Mouse (Mus musculus) testis, postnatal 14 days (tissue): ENCODE results near the gene Pcdh8.

Experiments used
- DNase-seq: peaks from one replicate; pipeline ENCODE4 v3.0.0; 2021; ENCODE audit warnings: low spot score

Pcdh8 gene

GRCm38 (mm10) chr14:79771094-79771535 is at the start of gene Pcdh8:
TSS of gene Pcdh8 (minus strand) at chr14:79771312.
- DNase-seq: peak; percentile 82

- DNase-seq: no peak
Observed at GRCm38 (mm10) chr14:79814709-79815108, 43.6 kb upstream of the Pcdh8 start.

- DNase-seq: no peak
Observed at GRCm38 (mm10) chr14:79814084-79814483, 43.0 kb upstream of the Pcdh8 start.

GRCm38 (mm10) chr14:79793179-79793578 is 22.1 kb upstream of the Pcdh8 start:
- no peak for DNase-seq

- no peak for DNase-seq
Observed at GRCm38 (mm10) chr14:79789535-79789934, 18.4 kb upstream of the Pcdh8 start.

- DNase-seq: no peak
Observed at GRCm38 (mm10) chr14:79788656-79789204, 17.6 kb upstream of the Pcdh8 start.

- no peak for DNase-seq
Observed at GRCm38 (mm10) chr14:79787918-79788317, 16.8 kb upstream of the Pcdh8 start.

GRCm38 (mm10) chr14:79785400-79785799 is 14.3 kb upstream of the Pcdh8 start:
- DNase-seq: no peak

GRCm38 (mm10) chr14:79780889-79781288 is 9.8 kb upstream of the Pcdh8 start:
- no peak for DNase-seq

GRCm38 (mm10) chr14:79780332-79780731 is 9.2 kb upstream of the Pcdh8 start:
- no peak for DNase-seq

GRCm38 (mm10) chr14:79779841-79780240 is 8.7 kb upstream of the Pcdh8 start:
- DNase-seq: no peak

- DNase-seq: no peak
Observed at GRCm38 (mm10) chr14:79773425-79774391, 2.6 kb upstream of the Pcdh8 start.

- DNase-seq: no peak
Observed at GRCm38 (mm10) chr14:79771802-79772511, 845 bp upstream of the Pcdh8 start.

- no peak for DNase-seq
Observed at GRCm38 (mm10) chr14:79770306-79771093, 612 bp downstream of the Pcdh8 start.

- peak; percentile 80 for DNase-seq
Observed at GRCm38 (mm10) chr14:79769618-79770017, 1.5 kb downstream of the Pcdh8 start.

- no peak for DNase-seq
Observed at GRCm38 (mm10) chr14:79768996-79769395, 2.1 kb downstream of the Pcdh8 start.

GRCm38 (mm10) chr14:79768076-79768830 is 2.9 kb downstream of the Pcdh8 start:
- DNase-seq: no peak

GRCm38 (mm10) chr14:79767601-79768000 is 3.5 kb downstream of the Pcdh8 start:
- no peak for DNase-seq

- DNase-seq: no peak
Observed at GRCm38 (mm10) chr14:79765196-79765765, 5.8 kb downstream of the Pcdh8 start.

GRCm38 (mm10) chr14:79754601-79755222 is 16.4 kb downstream of the Pcdh8 start:
- DNase-seq: no peak
